Mouse (Mus musculus): Measurements from ENCODE around the gene Smpd3. TPM values are rescaled to one million over a fixed set of nuclear protein-coding genes. Genes with fewer than 3 reads are reported as not detected.
"Not testable (repeated sequence)": the region's sequence is repeated elsewhere in the genome, so short reads cannot be mapped to it uniquely, and the experiment has no call there.

Gene Smpd3
- polyA plus RNA-seq, 1 experiment from 2014 or later, result 45.2 TPM

GRCm38 (mm10) chr8:106306711-106307248, 31.0 kb downstream of the Smpd3 start:
- not testable (repeated sequence) for DNase-seq; H3K36me3 ChIP-seq (ENCODE audit: control insufficient read depth, insufficient read depth, low read length); H3K4me1 ChIP-seq (ENCODE audit: control insufficient read depth, insufficient read depth, low read length); H3K4me3 ChIP-seq (replicated peaks; ENCODE audit: low read depth, low read length); H3K9ac ChIP-seq (replicated peaks; ENCODE audit: low read length); H3K27me3 ChIP-seq (ENCODE audit: control insufficient read depth, insufficient read depth, low read length); H3K9me3 ChIP-seq (ENCODE audit: control insufficient read depth, low read length); H3K27ac ChIP-seq (replicated peaks; ENCODE audit: low read depth, low read length); ATAC-seq (ENCODE audit: low FRiP score, low TSS enrichment); H3K4me2 ChIP-seq (ENCODE audit: low read length)
- WGBS, result 41% methylated on average over 2 of the region's 2 CpGs

GRCm38 (mm10) chr8:106306076-106306475, 31.7 kb downstream of the Smpd3 start:
- Histone ChIP-seq H3K9ac (replicated peaks; ENCODE audit: low read length) (no peak overlapping the region), H3K4me3 (replicated peaks; ENCODE audit: low read depth, low read length) (no peak overlapping the region), H3K27me3 (ENCODE audit: control insufficient read depth, insufficient read depth, low read length) (no peaks in the 10 kb centered on the region), H3K9me3 (ENCODE audit: control insufficient read depth, low read length) (no peaks in the 10 kb centered on the region), H3K27ac (replicated peaks; ENCODE audit: low read depth, low read length) (no peak overlapping the region), H3K4me2 (ENCODE audit: low read length) (no peak overlapping the region), H3K4me1 (ENCODE audit: control insufficient read depth, insufficient read depth, low read length) (peaks cover 6% of the 10 kb centered on the region), H3K36me3 (ENCODE audit: control insufficient read depth, insufficient read depth, low read length) (no peaks in the 10 kb centered on the region)
- DNase-seq, result no peak
- 90% methylated on average over 1 of the region's 1 CpGs for WGBS
- ATAC-seq (ENCODE audit: low FRiP score, low TSS enrichment), result no peak

GRCm38 (mm10) chr8:106305301-106305700, 32.5 kb downstream of the Smpd3 start:
- Histone ChIP-seq H3K4me3 (replicated peaks; ENCODE audit: low read depth, low read length) (no peak overlapping the region), H3K27ac (replicated peaks; ENCODE audit: low read depth, low read length) (no peak overlapping the region), H3K4me1 (ENCODE audit: control insufficient read depth, insufficient read depth, low read length) (peaks cover 14% of the 10 kb centered on the region), H3K36me3 (ENCODE audit: control insufficient read depth, insufficient read depth, low read length) (no peaks in the 10 kb centered on the region), H3K9ac (replicated peaks; ENCODE audit: low read length) (no peak overlapping the region), H3K27me3 (ENCODE audit: control insufficient read depth, insufficient read depth, low read length) (no peaks in the 10 kb centered on the region), H3K9me3 (ENCODE audit: control insufficient read depth, low read length) (no peaks in the 10 kb centered on the region), H3K4me2 (ENCODE audit: low read length) (no peak overlapping the region)
- DNase-seq (no peak), ATAC-seq (ENCODE audit: low FRiP score, low TSS enrichment) (no peak)
- 92% methylated on average over 3 of the region's 3 CpGs for WGBS

GRCm38 (mm10) chr8:106304321-106304720, 33.5 kb downstream of the Smpd3 start:
- WGBS, result 86% methylated on average over 6 of the region's 6 CpGs
- no peak for ATAC-seq (ENCODE audit: low FRiP score, low TSS enrichment)
- Histone ChIP-seq H3K27me3 (ENCODE audit: control insufficient read depth, insufficient read depth, low read length) (no peaks in the 10 kb centered on the region), H3K9ac (replicated peaks; ENCODE audit: low read length) (no peak overlapping the region), H3K4me3 (replicated peaks; ENCODE audit: low read depth, low read length) (no peak overlapping the region), H3K9me3 (ENCODE audit: control insufficient read depth, low read length) (no peaks in the 10 kb centered on the region), H3K4me1 (ENCODE audit: control insufficient read depth, insufficient read depth, low read length) (peaks cover 16% of the 10 kb centered on the region), H3K27ac (replicated peaks; ENCODE audit: low read depth, low read length) (no peak overlapping the region), H3K4me2 (ENCODE audit: low read length) (no peak overlapping the region), H3K36me3 (ENCODE audit: control insufficient read depth, insufficient read depth, low read length) (no peaks in the 10 kb centered on the region)
- no peak for DNase-seq

GRCm38 (mm10) chr8:106300739-106301715, 36.8 kb downstream of the Smpd3 start:
- no peak overlapping the region for H3K4me3 ChIP-seq (replicated peaks; ENCODE audit: low read depth, low read length)
- H3K27ac ChIP-seq (replicated peaks; ENCODE audit: low read depth, low read length), result peak overlapping the region; percentile 74
- peak; percentile 69 for DNase-seq
- WGBS, result 33% methylated on average over 9 of the region's 9 CpGs
- no peaks in the 10 kb centered on the region for H3K9me3 ChIP-seq (ENCODE audit: control insufficient read depth, low read length)
- H3K9ac ChIP-seq (replicated peaks; ENCODE audit: low read length), result no peak overlapping the region; the same call in 1 of the 2 replicates
- peaks cover 16% of the 10 kb centered on the region for H3K4me1 ChIP-seq (ENCODE audit: control insufficient read depth, insufficient read depth, low read length)
- H3K27me3 ChIP-seq (ENCODE audit: control insufficient read depth, insufficient read depth, low read length), result no peaks in the 10 kb centered on the region
- ATAC-seq (ENCODE audit: low FRiP score, low TSS enrichment), result peak; percentile 34; the same call in 1 of the 2 replicates
- no peak overlapping the region for H3K4me2 ChIP-seq (ENCODE audit: low read length)
- H3K36me3 ChIP-seq (ENCODE audit: control insufficient read depth, insufficient read depth, low read length), result no peaks in the 10 kb centered on the region

GRCm38 (mm10) chr8:106299686-106300085, 38.1 kb downstream of the Smpd3 start:
- Histone ChIP-seq H3K27ac (replicated peaks; ENCODE audit: low read depth, low read length) (no peak overlapping the region), H3K4me3 (replicated peaks; ENCODE audit: low read depth, low read length) (no peak overlapping the region), H3K4me1 (ENCODE audit: control insufficient read depth, insufficient read depth, low read length) (peaks cover 16% of the 10 kb centered on the region), H3K9me3 (ENCODE audit: control insufficient read depth, low read length) (no peaks in the 10 kb centered on the region), H3K36me3 (ENCODE audit: control insufficient read depth, insufficient read depth, low read length) (no peaks in the 10 kb centered on the region), H3K4me2 (ENCODE audit: low read length) (no peak overlapping the region), H3K27me3 (ENCODE audit: control insufficient read depth, insufficient read depth, low read length) (no peaks in the 10 kb centered on the region), H3K9ac (replicated peaks; ENCODE audit: low read length) (no peak overlapping the region)
- DNase-seq (no peak), ATAC-seq (ENCODE audit: low FRiP score, low TSS enrichment) (no peak)
- WGBS, result 89% methylated on average over 3 of the region's 3 CpGs

GRCm38 (mm10) chr8:106298846-106299245, 38.9 kb downstream of the Smpd3 start:
- DNase-seq (no peak), ATAC-seq (ENCODE audit: low FRiP score, low TSS enrichment) (no peak)
- H3K4me1 ChIP-seq (ENCODE audit: control insufficient read depth, insufficient read depth, low read length), result peaks cover 16% of the 10 kb centered on the region
- H3K27me3 ChIP-seq (ENCODE audit: control insufficient read depth, insufficient read depth, low read length), result no peaks in the 10 kb centered on the region
- no peak overlapping the region for H3K27ac ChIP-seq (replicated peaks; ENCODE audit: low read depth, low read length)
- no peak overlapping the region for H3K4me2 ChIP-seq (ENCODE audit: low read length)
- WGBS, result 91% methylated on average over 1 of the region's 1 CpGs
- H3K9me3 ChIP-seq (ENCODE audit: control insufficient read depth, low read length), result no peaks in the 10 kb centered on the region
- no peak overlapping the region for H3K4me3 ChIP-seq (replicated peaks; ENCODE audit: low read depth, low read length)
- no peaks in the 10 kb centered on the region for H3K36me3 ChIP-seq (ENCODE audit: control insufficient read depth, insufficient read depth, low read length)
- no peak overlapping the region for H3K9ac ChIP-seq (replicated peaks; ENCODE audit: low read length)

- no peaks in the 10 kb centered on the region for H3K27me3 ChIP-seq (ENCODE audit: control insufficient read depth, insufficient read depth, low read length)
- no peak overlapping the region for H3K27ac ChIP-seq (replicated peaks; ENCODE audit: low read depth, low read length)
- no peak overlapping the region for H3K4me2 ChIP-seq (ENCODE audit: low read length)
- no peak for ATAC-seq (ENCODE audit: low FRiP score, low TSS enrichment)
- no peak for DNase-seq
- H3K36me3 ChIP-seq (ENCODE audit: control insufficient read depth, insufficient read depth, low read length), result no peaks in the 10 kb centered on the region
- no peaks in the 10 kb centered on the region for H3K9me3 ChIP-seq (ENCODE audit: control insufficient read depth, low read length)
- no peak overlapping the region for H3K9ac ChIP-seq (replicated peaks; ENCODE audit: low read length)
- peaks cover 16% of the 10 kb centered on the region for H3K4me1 ChIP-seq (ENCODE audit: control insufficient read depth, insufficient read depth, low read length)
- 85% methylated on average over 5 of the region's 5 CpGs for WGBS
- no peak overlapping the region for H3K4me3 ChIP-seq (replicated peaks; ENCODE audit: low read depth, low read length)
These were observed 39.5 kb downstream of the Smpd3 start for GRCm38 (mm10) chr8:106298261-106298660.

Measured in midbrain, embryonic 14.5 days (tissue).